Mouse (Mus musculus): ENCODE results near the gene Ctsa. TPM values are rescaled to one million over a fixed set of nuclear protein-coding genes. Genes with fewer than 3 reads are reported as not detected.
"Not testable (repeated sequence)": the region's sequence is repeated elsewhere in the genome, so short reads cannot be mapped to it uniquely, and the experiment has no call there.

Ctsa gene
- polyA plus RNA-seq, 1 experiment from 2014 or later: 83.3 TPM

DNA sequence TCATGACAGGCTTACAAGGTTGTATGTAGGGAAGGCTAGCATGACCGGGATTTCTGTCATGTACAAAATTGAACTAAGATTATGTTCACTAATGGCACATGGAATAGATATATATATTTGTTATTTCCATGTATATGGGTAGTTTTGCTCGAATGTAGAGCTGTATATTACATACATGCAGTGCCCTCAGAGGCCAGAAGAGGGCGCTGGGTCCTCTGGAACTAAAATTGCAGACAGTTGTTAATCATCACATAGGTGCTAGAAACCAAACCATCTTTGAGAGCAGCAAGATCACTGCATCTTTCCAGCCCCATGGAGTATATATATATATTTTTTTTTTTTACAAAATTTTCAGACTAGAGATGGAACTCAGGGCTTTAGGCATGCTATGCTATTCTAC, 13.1 kb downstream of the Ctsa start:
- Histone ChIP-seq H3K27me3 (ENCODE audit: control insufficient read depth, insufficient read depth, low read length) (no peaks in the 10 kb centered on the region), H3K36me3 (ENCODE audit: control insufficient read depth, insufficient read depth, low read length) (no peaks in the 10 kb centered on the region; the same call in 1 of the 2 replicates), H3K4me2 (ENCODE audit: low read depth, low read length, severe bottlenecking) (no peak overlapping the region), H3K9me3 (ENCODE audit: control insufficient read depth, low read length) (no peaks in the 10 kb centered on the region), H3K4me1 (replicated peaks; ENCODE audit: control insufficient read depth, insufficient read depth, low read length) (no peaks in the 10 kb centered on the region), H3K4me3 (ENCODE audit: low read depth, low read length) (no peak overlapping the region), H3K27ac (ENCODE audit: low read depth, low read length) (no peak overlapping the region), H3K9ac (ENCODE audit: low read length) (no peak overlapping the region)
- 53% methylated on average over 3 of the region's 3 CpGs for WGBS
- no peak for DNase-seq (ENCODE audit: low spot score)
- ATAC-seq (replicated peaks; ENCODE audit: low FRiP score): no peak

- ATAC-seq (replicated peaks; ENCODE audit: low FRiP score): no peak
- Histone ChIP-seq H3K4me3 (ENCODE audit: low read depth, low read length) (no peak overlapping the region), H3K9me3 (ENCODE audit: control insufficient read depth, low read length) (no peaks in the 10 kb centered on the region), H3K4me2 (ENCODE audit: low read depth, low read length, severe bottlenecking) (no peak overlapping the region), H3K36me3 (ENCODE audit: control insufficient read depth, insufficient read depth, low read length) (no peaks in the 10 kb centered on the region; the same call in 1 of the 2 replicates), H3K4me1 (replicated peaks; ENCODE audit: control insufficient read depth, insufficient read depth, low read length) (no peaks in the 10 kb centered on the region), H3K27me3 (ENCODE audit: control insufficient read depth, insufficient read depth, low read length) (peaks cover 2% of the 10 kb centered on the region; the same call in 1 of the 2 replicates), H3K9ac (ENCODE audit: low read length) (no peak overlapping the region), H3K27ac (ENCODE audit: low read depth, low read length) (no peak overlapping the region)
- no peak for DNase-seq (ENCODE audit: low spot score)
- WGBS: 93% methylated on average over 8 of the region's 8 CpGs
These were observed 17.4 kb downstream of the Ctsa start for GRCm38 (mm10) chr2:164850061-164850460.

DNA sequence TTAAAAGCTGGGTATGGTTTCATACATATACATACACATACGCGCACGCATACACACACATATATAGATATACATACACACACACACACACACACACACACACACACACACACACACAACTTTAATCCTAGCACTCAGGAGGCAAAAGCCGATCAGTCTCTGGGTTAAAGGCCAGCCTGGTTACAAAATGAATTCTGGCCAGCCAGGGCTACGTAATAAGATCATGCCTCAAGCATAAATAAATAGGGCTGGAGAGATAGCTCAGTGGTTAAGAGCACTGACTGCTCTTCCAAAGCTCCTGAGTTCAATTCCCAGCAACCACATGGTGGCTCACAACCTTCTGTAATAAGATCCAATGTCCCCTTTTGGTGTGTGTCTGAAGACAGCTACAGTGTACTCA, 22.9 kb downstream of the Ctsa start:
- H3K4me1 ChIP-seq (replicated peaks; ENCODE audit: control insufficient read depth, insufficient read depth, low read length): not testable (repeated sequence)

GRCm38 (mm10) chr2:164856309-164857100, 23.8 kb downstream of the Ctsa start:
- Histone ChIP-seq H3K4me2 (ENCODE audit: low read depth, low read length, severe bottlenecking) (peak overlapping the region; percentile 97), H3K4me3 (ENCODE audit: low read depth, low read length) (peak overlapping the region; percentile 44), H3K9ac (ENCODE audit: low read length) (peak overlapping the region; percentile 58), H3K9me3 (ENCODE audit: control insufficient read depth, low read length) (no peaks in the 10 kb centered on the region), H3K36me3 (ENCODE audit: control insufficient read depth, insufficient read depth, low read length) (no peaks in the 10 kb centered on the region), H3K27ac (ENCODE audit: low read depth, low read length) (no peak overlapping the region), H3K27me3 (ENCODE audit: control insufficient read depth, insufficient read depth, low read length) (peaks cover 19% of the 10 kb centered on the region), H3K4me1 (replicated peaks; ENCODE audit: control insufficient read depth, insufficient read depth, low read length) (peaks cover 6% of the 10 kb centered on the region)
- DNase-seq (ENCODE audit: low spot score) (peak; percentile 68), ATAC-seq (replicated peaks; ENCODE audit: low FRiP score) (peak; percentile 58)
- WGBS: under 1% methylated on average over 42 of the region's 42 CpGs

More for the DNA sequence above, 22.9 kb downstream of the Ctsa start:
- not testable (repeated sequence) for H3K9me3 ChIP-seq (ENCODE audit: control insufficient read depth, low read length); H3K27ac ChIP-seq (ENCODE audit: low read depth, low read length); H3K36me3 ChIP-seq (ENCODE audit: control insufficient read depth, insufficient read depth, low read length); H3K4me2 ChIP-seq (ENCODE audit: low read depth, low read length, severe bottlenecking); ATAC-seq (replicated peaks; ENCODE audit: low FRiP score); H3K4me3 ChIP-seq (ENCODE audit: low read depth, low read length); H3K9ac ChIP-seq (ENCODE audit: low read length); DNase-seq (ENCODE audit: low spot score)
- H3K27me3 ChIP-seq (ENCODE audit: control insufficient read depth, insufficient read depth, low read length): peaks cover 19% of the 10 kb centered on the region
- 82% methylated on average over 5 of the region's 5 CpGs for WGBS

GRCm38 (mm10) chr2:164857101-164857821, 24.6 kb downstream of the Ctsa start, which contains the start of gene Pltp:
Pltp (minus strand) TSS chr2:164857711.
- WGBS: under 1% methylated on average over 47 of the region's 47 CpGs
- H3K27me3 ChIP-seq (ENCODE audit: control insufficient read depth, insufficient read depth, low read length): peaks cover 19% of the 10 kb centered on the region
- ATAC-seq (replicated peaks; ENCODE audit: low FRiP score): peak; percentile 76
- H3K27ac ChIP-seq (ENCODE audit: low read depth, low read length): no peak within 1 kb of the TSS
- peak; percentile 87 for DNase-seq (ENCODE audit: low spot score)
- peak within 1 kb of the TSS; percentile 44 for H3K4me3 ChIP-seq (ENCODE audit: low read depth, low read length)
- no peaks in the 10 kb centered on the region for H3K9me3 ChIP-seq (ENCODE audit: control insufficient read depth, low read length)
- H3K36me3 ChIP-seq (ENCODE audit: control insufficient read depth, insufficient read depth, low read length): no peaks in the 10 kb centered on the region
- peak within 1 kb of the TSS; percentile 97 for H3K4me2 ChIP-seq (ENCODE audit: low read depth, low read length, severe bottlenecking)
- H3K4me1 ChIP-seq (replicated peaks; ENCODE audit: control insufficient read depth, insufficient read depth, low read length): peaks cover 6% of the 10 kb centered on the region
- peak within 1 kb of the TSS; percentile 58 for H3K9ac ChIP-seq (ENCODE audit: low read length)

GRCm38 (mm10) chr2:164857842-164858553, 25.3 kb downstream of the Ctsa start:
- H3K9ac ChIP-seq (ENCODE audit: low read length): peak overlapping the region; percentile 58
- no peaks in the 10 kb centered on the region for H3K9me3 ChIP-seq (ENCODE audit: control insufficient read depth, low read length)
- peak overlapping the region; percentile 44 for H3K4me3 ChIP-seq (ENCODE audit: low read depth, low read length)
- 2% methylated on average over 19 of the region's 19 CpGs for WGBS
- peaks cover 19% of the 10 kb centered on the region for H3K27me3 ChIP-seq (ENCODE audit: control insufficient read depth, insufficient read depth, low read length)
- peak; percentile 65 for DNase-seq (ENCODE audit: low spot score)
- no peak overlapping the region for H3K27ac ChIP-seq (ENCODE audit: low read depth, low read length)
- peaks cover 6% of the 10 kb centered on the region for H3K4me1 ChIP-seq (replicated peaks; ENCODE audit: control insufficient read depth, insufficient read depth, low read length)
- no peaks in the 10 kb centered on the region for H3K36me3 ChIP-seq (ENCODE audit: control insufficient read depth, insufficient read depth, low read length)
- ATAC-seq (replicated peaks; ENCODE audit: low FRiP score): peak; percentile 35; the same call in 1 of the 2 replicates
- peak overlapping the region; percentile 97 for H3K4me2 ChIP-seq (ENCODE audit: low read depth, low read length, severe bottlenecking)

DNA sequence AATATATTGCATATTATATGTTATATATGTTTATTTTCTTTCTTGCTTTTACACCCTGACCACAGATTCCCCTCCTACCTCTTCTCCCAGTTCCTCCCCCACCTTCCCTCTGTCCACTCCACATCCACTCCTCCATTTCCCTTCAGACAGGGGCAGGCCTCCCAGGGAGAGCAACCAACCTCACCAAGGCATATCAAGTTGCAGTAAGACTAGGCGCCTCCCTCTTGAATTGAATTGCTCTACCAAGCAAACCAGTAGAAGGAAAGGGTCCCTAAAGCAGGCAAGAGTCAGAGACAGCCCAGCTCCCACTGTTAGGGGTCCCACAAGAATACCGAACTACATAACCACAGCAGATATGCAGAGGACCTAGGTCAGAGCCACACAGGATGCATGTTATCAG, 26.5 kb downstream of the Ctsa start:
- H3K36me3 ChIP-seq (ENCODE audit: control insufficient read depth, insufficient read depth, low read length): no peaks in the 10 kb centered on the region
- no peak overlapping the region for H3K4me3 ChIP-seq (ENCODE audit: low read depth, low read length)
- H3K4me2 ChIP-seq (ENCODE audit: low read depth, low read length, severe bottlenecking): no peak overlapping the region
- WGBS: 58% methylated on average over 2 of the region's 2 CpGs
- H3K9me3 ChIP-seq (ENCODE audit: control insufficient read depth, low read length): no peaks in the 10 kb centered on the region
- peaks cover 19% of the 10 kb centered on the region for H3K27me3 ChIP-seq (ENCODE audit: control insufficient read depth, insufficient read depth, low read length)
- ATAC-seq (replicated peaks; ENCODE audit: low FRiP score) (no peak), DNase-seq (ENCODE audit: low spot score) (no peak)
- no peak overlapping the region for H3K9ac ChIP-seq (ENCODE audit: low read length)
- H3K27ac ChIP-seq (ENCODE audit: low read depth, low read length): no peak overlapping the region
- peaks cover 6% of the 10 kb centered on the region for H3K4me1 ChIP-seq (replicated peaks; ENCODE audit: control insufficient read depth, insufficient read depth, low read length)

GRCm38 (mm10) chr2:164859640-164860432, 27.2 kb downstream of the Ctsa start:
- Histone ChIP-seq H3K4me1 (replicated peaks; ENCODE audit: control insufficient read depth, insufficient read depth, low read length) (peaks cover 6% of the 10 kb centered on the region), H3K36me3 (ENCODE audit: control insufficient read depth, insufficient read depth, low read length) (no peaks in the 10 kb centered on the region), H3K27me3 (ENCODE audit: control insufficient read depth, insufficient read depth, low read length) (peaks cover 17% of the 10 kb centered on the region), H3K4me3 (ENCODE audit: low read depth, low read length) (no peak overlapping the region), H3K27ac (ENCODE audit: low read depth, low read length) (no peak overlapping the region), H3K4me2 (ENCODE audit: low read depth, low read length, severe bottlenecking) (no peak overlapping the region), H3K9me3 (ENCODE audit: control insufficient read depth, low read length) (no peaks in the 10 kb centered on the region), H3K9ac (ENCODE audit: low read length) (no peak overlapping the region)
- ATAC-seq (replicated peaks; ENCODE audit: low FRiP score) (no peak), DNase-seq (ENCODE audit: low spot score) (no peak)
- 55% methylated on average over 9 of the region's 9 CpGs for WGBS
